ENCODE assay signal across 32 mouse cellular contexts in the genomic region with DNA sequence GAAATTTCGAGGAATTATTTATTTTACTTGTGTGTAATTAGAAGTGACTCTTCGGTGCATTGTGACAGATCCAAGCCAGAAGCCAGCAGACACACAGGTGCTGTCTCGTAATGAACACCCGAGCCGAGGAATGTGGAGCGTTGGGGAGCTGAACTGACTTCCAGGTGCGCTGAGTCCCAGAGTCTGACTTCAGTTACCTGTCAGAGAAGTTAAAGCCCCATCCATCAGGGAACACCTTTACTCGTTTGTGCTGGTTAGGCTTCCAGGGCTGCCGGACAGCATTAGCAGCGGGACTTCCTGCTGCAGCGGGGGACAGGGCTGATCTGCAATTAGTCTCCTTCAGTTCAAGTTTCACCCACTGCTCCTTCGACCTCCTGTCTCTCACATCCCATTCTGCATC.
DNase-seq lines count a peak whose midpoint lies in the region; ATAC-seq lines count a peak whose summit lies in the region.
"Had no signal": no experiment of that assay in that cellular context is flagged by ENCODE, and none has a peak within 500 bp of the region (broad histone marks: within the 10 kb centered on the region; RNA-seq: fewer than 3 reads in every experiment).

No protein-coding gene starts in this region.

- peak overlapping the region; percentile 33 for H3K4me2 ChIP-seq in kidney, embryonic 16.5 days (replicated peaks; ENCODE audit: low read depth, low read length)
- 0 out of 2 replicates have a peak overlapping the region, but pooled peaks have one; percentile 8 for H3K4me2 ChIP-seq in embryonic facial prominence, embryonic 12.5 days (replicated peaks)
- 0 out of 2 replicates have a peak overlapping the region, but pooled peaks have one; percentile 7 for H3K4me2 ChIP-seq in limb, embryonic 15.5 days
- H3K4me2 ChIP-seq in forebrain, embryonic 14.5 days (ENCODE audit: low read length), result no peak overlapping the region
- H3K4me2 ChIP-seq: hindbrain, embryonic 15.5 days; liver, embryonic 13.5 days; lung, embryonic 15.5 days; neural tube, embryonic 13.5 days had no signal

- H3K36me3 ChIP-seq in kidney, embryonic 16.5 days (ENCODE audit: insufficient read depth, low read length), result no peaks in the 10 kb centered on the region
- no peaks in the 10 kb centered on the region for H3K36me3 ChIP-seq in embryonic facial prominence, embryonic 12.5 days
- no peaks in the 10 kb centered on the region for H3K36me3 ChIP-seq in limb, embryonic 15.5 days
- no peaks in the 10 kb centered on the region for H3K36me3 ChIP-seq in forebrain, embryonic 14.5 days (ENCODE audit: control insufficient read depth, insufficient read depth, low read length)
- H3K36me3 ChIP-seq: forebrain, embryonic 10.5 days; G1E; heart, embryonic 10.5 days; hindbrain, embryonic 15.5 days; liver, embryonic 13.5 days; lung, embryonic 15.5 days; midbrain, embryonic 10.5 days; neural tube, embryonic 13.5 days had no signal

- H3K27me3 ChIP-seq in kidney, embryonic 16.5 days (ENCODE audit: insufficient read depth, low read length), result no peaks in the 10 kb centered on the region
- H3K27me3 ChIP-seq in embryonic facial prominence, embryonic 12.5 days, result peaks cover 6% of the 10 kb centered on the region; the same call in 1 of the 2 replicates
- H3K27me3 ChIP-seq in limb, embryonic 15.5 days, result 0 out of 2 replicates have a peak, but pooled peaks cover 7% of the 10 kb centered on the region
- no peaks in the 10 kb centered on the region for H3K27me3 ChIP-seq in forebrain, embryonic 14.5 days (replicated peaks; ENCODE audit: control insufficient read depth, insufficient read depth, low read length)
- H3K27me3 ChIP-seq: CH12.LX; hindbrain, embryonic 15.5 days; liver, embryonic 13.5 days; lung, embryonic 15.5 days; neural tube, embryonic 13.5 days; Patski had no signal

- 35% methylated on average over 12 of the region's 12 CpGs for WGBS in kidney, embryonic 16.5 days
- WGBS in embryonic facial prominence, embryonic 12.5 days, result 23% methylated on average over 12 of the region's 12 CpGs
- 18% methylated on average over 12 of the region's 12 CpGs for WGBS in limb, embryonic 15.5 days
- WGBS in forebrain, embryonic 14.5 days, result 74% methylated on average over 12 of the region's 12 CpGs

- no peak for DNase-seq in kidney, adult 11 months
- peak; percentile 80 for DNase-seq in forelimb bud, embryonic 11.5 days (ENCODE audit: low read depth, low spot score)
- DNase-seq in forebrain, embryonic 14.5 days (ENCODE audit: low spot score), result no peak
- DNase-seq in gastrocnemius, adult 8-10 months (ENCODE audit: low spot score in 2 of 2), result no peak
- DNase-seq: adrenal gland, adult 8-10 months; B cell, adult 2 months; cerebellum, adult 8-10 months; cerebellum, postnatal 36 days; forebrain, postnatal 0 days; gastrocnemius, postnatal 36 days; heart, postnatal 4 days; kidney, adult 9 months; layer of hippocampus, adult 9-11 months; liver, embryonic 13.5 days; retina, postnatal 1 day; right cerebral cortex, postnatal 25 days; thymus, postnatal 14 days had no signal

- ATAC-seq in kidney, embryonic 16.5 days (ENCODE audit: low FRiP score, low TSS enrichment), result no peak
- no peak for ATAC-seq in embryonic facial prominence, embryonic 12.5 days (ENCODE audit: insufficient number of reproducible peaks, insufficient read depth, low FRiP score, low TSS enrichment)
- ATAC-seq in limb, embryonic 15.5 days (ENCODE audit: insufficient number of reproducible peaks, low FRiP score, low TSS enrichment, low read depth), result no peak
- ATAC-seq in forebrain, embryonic 14.5 days, result no peak
- ATAC-seq: forebrain, postnatal 0 days; midbrain, embryonic 16.5 days; Patski had no signal

- H3K9me3 ChIP-seq in kidney, embryonic 16.5 days (ENCODE audit: low read length), result no peaks in the 10 kb centered on the region
- H3K9me3 ChIP-seq in embryonic facial prominence, embryonic 12.5 days, result no peaks in the 10 kb centered on the region
- H3K9me3 ChIP-seq in limb, embryonic 15.5 days, result no peaks in the 10 kb centered on the region
- no peaks in the 10 kb centered on the region for H3K9me3 ChIP-seq in forebrain, embryonic 14.5 days (replicated peaks; ENCODE audit: control insufficient read depth, low read length)
- H3K9me3 ChIP-seq: forebrain, embryonic 10.5 days; heart, embryonic 10.5 days; hindbrain, embryonic 15.5 days; liver, embryonic 13.5 days; lung, embryonic 15.5 days; midbrain, embryonic 10.5 days; neural tube, embryonic 13.5 days had no signal

- H3K9ac ChIP-seq in kidney, embryonic 16.5 days (replicated peaks; ENCODE audit: low read length), result no peak overlapping the region
- H3K9ac ChIP-seq in embryonic facial prominence, embryonic 12.5 days, result no peak overlapping the region
- H3K9ac ChIP-seq in limb, embryonic 15.5 days, result no peak overlapping the region
- H3K9ac ChIP-seq in forebrain, embryonic 14.5 days (ENCODE audit: low read length), result no peak overlapping the region
- H3K9ac ChIP-seq: forebrain, postnatal 0 days; hindbrain, embryonic 15.5 days; liver, embryonic 13.5 days; lung, embryonic 15.5 days; neural tube, embryonic 13.5 days had no signal

- H3K4me1 ChIP-seq in kidney, embryonic 16.5 days (ENCODE audit: insufficient read depth, low read length), result no peaks in the 10 kb centered on the region
- H3K4me1 ChIP-seq in embryonic facial prominence, embryonic 12.5 days, result peaks cover 8% of the 10 kb centered on the region; the same call in 1 of the 2 replicates
- H3K4me1 ChIP-seq in limb, embryonic 15.5 days, result peaks cover 5% of the 10 kb centered on the region; the same call in 1 of the 2 replicates
- H3K4me1 ChIP-seq in forebrain, embryonic 14.5 days (ENCODE audit: control insufficient read depth, insufficient read depth, low read length), result no peaks in the 10 kb centered on the region
- H3K4me1 ChIP-seq: liver, embryonic 13.5 days had no signal

- H3K4me3 ChIP-seq in kidney, embryonic 16.5 days (ENCODE audit: low read length), result no peak overlapping the region
- H3K4me3 ChIP-seq in embryonic facial prominence, embryonic 12.5 days, result no peak overlapping the region
- no peak overlapping the region for H3K4me3 ChIP-seq in limb, embryonic 15.5 days
- H3K4me3 ChIP-seq in forebrain, embryonic 14.5 days (ENCODE audit: low read depth, low read length), result no peak overlapping the region
- H3K4me3 ChIP-seq: forebrain, embryonic 10.5 days; heart, embryonic 10.5 days; hindbrain, embryonic 15.5 days; liver, embryonic 13.5 days; lung, embryonic 15.5 days; midbrain, embryonic 10.5 days; myocyte; neural tube, embryonic 13.5 days had no signal

- H3K27ac ChIP-seq in kidney, embryonic 16.5 days (ENCODE audit: low read length), result no peak overlapping the region
- H3K27ac ChIP-seq in embryonic facial prominence, embryonic 12.5 days, result no peak overlapping the region
- no peak overlapping the region for H3K27ac ChIP-seq in limb, embryonic 15.5 days
- no peak overlapping the region for H3K27ac ChIP-seq in forebrain, embryonic 14.5 days (ENCODE audit: low read depth, low read length)
- H3K27ac ChIP-seq: forebrain, embryonic 10.5 days; heart, embryonic 10.5 days; hindbrain, embryonic 15.5 days; liver, embryonic 13.5 days; lung, embryonic 15.5 days; macrophage; midbrain, embryonic 10.5 days; neural tube, embryonic 13.5 days had no signal
